Mouse (Mus musculus) right cerebral cortex, postnatal 25 days (tissue): ENCODE data around the gene H2afx.
"Not testable (repeated sequence)": the region's sequence is repeated elsewhere in the genome, so short reads cannot be mapped to it uniquely, and the experiment has no call there.

Experiments used
- DNase-seq: peaks from one replicate; pipeline ENCODE4 v3.0.0; 2022

The H2afx gene

GRCm38 (mm10) chr9:44319105-44319886, 15.2 kb upstream of the H2afx start:
- peak; percentile 49 for DNase-seq

GRCm38 (mm10) chr9:44319887-44320798, 14.4 kb upstream of the H2afx start, which contains the start of gene C2cd2l:
Gene C2cd2l (minus strand): TSS chr9:44320285.
- peak; percentile 90 for DNase-seq

- peak; percentile 44 for DNase-seq
Measured at GRCm38 (mm10) chr9:44320799-44321133, 13.7 kb upstream of the H2afx start.

- DNase-seq, result not testable (repeated sequence)
Measured at GRCm38 (mm10) chr9:44323656-44324055, 10.8 kb upstream of the H2afx start.

GRCm38 (mm10) chr9:44324147-44324546, 10.3 kb upstream of the H2afx start:
- no peak for DNase-seq

- DNase-seq, result not testable (repeated sequence)
Measured at GRCm38 (mm10) chr9:44325032-44325767, 9.3 kb upstream of the H2afx start.

GRCm38 (mm10) chr9:44325768-44326370, 8.6 kb upstream of the H2afx start, which contains the start of gene Dpagt1:
Gene Dpagt1 (plus strand): TSS chr9:44326019.
- DNase-seq, result no peak

- peak; percentile 83 for DNase-seq
Measured at GRCm38 (mm10) chr9:44326371-44327063, 8.0 kb upstream of the H2afx start.

GRCm38 (mm10) chr9:44327064-44327711, 7.3 kb upstream of the H2afx start:
- no peak for DNase-seq

GRCm38 (mm10) chr9:44327926-44328325, 6.6 kb upstream of the H2afx start:
- no peak for DNase-seq

GRCm38 (mm10) chr9:44330736-44331135, 3.8 kb upstream of the H2afx start:
- DNase-seq, result no peak

- DNase-seq, result no peak
Measured at GRCm38 (mm10) chr9:44332918-44333638, 1.4 kb upstream of the H2afx start.

GRCm38 (mm10) chr9:44335331-44336092, 1.0 kb downstream of the H2afx start:
- DNase-seq, result peak; percentile 33

GRCm38 (mm10) chr9:44336093-44336406, 1.6 kb downstream of the H2afx start:
- no peak for DNase-seq

- not testable (repeated sequence) for DNase-seq
Measured at GRCm38 (mm10) chr9:44336513-44336912, 2.0 kb downstream of the H2afx start.

- no peak for DNase-seq
Measured at GRCm38 (mm10) chr9:44336964-44337363, 2.5 kb downstream of the H2afx start.

GRCm38 (mm10) chr9:44337436-44338169, 3.1 kb downstream of the H2afx start:
- no peak for DNase-seq

- no peak for DNase-seq
Measured at GRCm38 (mm10) chr9:44338574-44338973, 4.1 kb downstream of the H2afx start.

- DNase-seq, result no peak
Measured at GRCm38 (mm10) chr9:44341487-44341886, 7.0 kb downstream of the H2afx start.
